In genomic region chr13:110907319-110907955, GRCm38 (mm10) we compare ENCODE assay signal across 8 mouse cellular contexts.
DNase-seq lines count a peak whose midpoint lies in the region; ATAC-seq and TF ChIP-seq lines count a peak whose summit lies in the region.

No protein-coding gene starts in this region.

- H3K27me3 ChIP-seq in kidney, adult 2 months (replicated peaks; ENCODE audit: control insufficient read depth, insufficient read depth, low read length): no peaks in the 10 kb centered on the region
- no peaks in the 10 kb centered on the region for H3K27me3 ChIP-seq in forebrain, embryonic 12.5 days
- H3K27me3 ChIP-seq in forebrain, embryonic 10.5 days (ENCODE audit: poor library complexity, severe bottlenecking): no peaks in the 10 kb centered on the region

- no peaks in the 10 kb centered on the region for H3K36me3 ChIP-seq in kidney, adult 2 months (ENCODE audit: control insufficient read depth, insufficient read depth, low read length)
- no peaks in the 10 kb centered on the region for H3K36me3 ChIP-seq in forebrain, embryonic 12.5 days (replicated peaks)
- no peaks in the 10 kb centered on the region for H3K36me3 ChIP-seq in forebrain, embryonic 10.5 days (replicated peaks)

- intact Hi-C loops in left cerebral cortex, postnatal 4 days (cut with DNase I): no loop called here

- H3K27ac ChIP-seq in kidney, adult 2 months (ENCODE audit: insufficient read depth, low read depth, low read length): no peak overlapping the region
- H3K27ac ChIP-seq in forebrain, embryonic 12.5 days: no peak overlapping the region
- H3K27ac ChIP-seq in forebrain, embryonic 10.5 days: no peak overlapping the region

- H3K9me3 ChIP-seq in forebrain, embryonic 12.5 days: no peaks in the 10 kb centered on the region
- no peaks in the 10 kb centered on the region for H3K9me3 ChIP-seq in forebrain, embryonic 10.5 days

- TF ChIP-seq POLR2A in kidney, adult 2 months (IDR thresholded peaks at IDR 0.05; ENCODE audit: low read depth, low read length): no peak

- TF ChIP-seq CTCF in kidney, adult 2 months (conservative IDR thresholded peaks at IDR 0.05; ENCODE audit: insufficient read depth, insufficient read length, low read depth, low read length): no peak

- 30% methylated on average over 6 of the region's 6 CpGs for WGBS in kidney, adult 2 months
- 74% methylated on average over 6 of the region's 6 CpGs for WGBS in forebrain, embryonic 12.5 days
- 66% methylated on average over 6 of the region's 6 CpGs for WGBS in forebrain, embryonic 10.5 days

- peaks cover 3% of the 10 kb centered on the region; the same call in 1 of the 2 replicates for H3K4me1 ChIP-seq in kidney, adult 2 months (ENCODE audit: control insufficient read depth, insufficient read depth, low read length)
- H3K4me1 ChIP-seq in forebrain, embryonic 12.5 days: no peaks in the 10 kb centered on the region; the same call in 1 of the 2 replicates
- H3K4me1 ChIP-seq in forebrain, embryonic 10.5 days: peaks cover 12% of the 10 kb centered on the region

- H3K9ac ChIP-seq in forebrain, embryonic 12.5 days: no peak overlapping the region

- no peak overlapping the region for H3K4me3 ChIP-seq in kidney, adult 2 months (ENCODE audit: insufficient read depth, low read depth, low read length)
- no peak overlapping the region for H3K4me3 ChIP-seq in forebrain, embryonic 12.5 days (replicated peaks)
- no peak overlapping the region for H3K4me3 ChIP-seq in forebrain, embryonic 10.5 days

- H3K4me2 ChIP-seq in forebrain, embryonic 12.5 days: no peak overlapping the region

- peak; percentile 10 for DNase-seq in left cerebral cortex, postnatal 4 days
- DNase-seq in left cerebral cortex, adult 11 months (ENCODE audit: low spot score): no peak
- peak; percentile 62 for DNase-seq in forelimb bud, embryonic 11.5 days (ENCODE audit: low read depth, low spot score)
- peak; percentile 77 for DNase-seq in kidney, adult 2 months
- peak; percentile 59 for DNase-seq in lung, postnatal 25 days (ENCODE audit: low spot score)
- no peak for DNase-seq in right cerebral cortex, postnatal 36 days (ENCODE audit: low spot score in 2 of 2)
- no peak for DNase-seq in forebrain, embryonic 10.5 days (ENCODE audit: extremely low spot score, low spot score)

- ATAC-seq in forebrain, embryonic 12.5 days (ENCODE audit: low FRiP score): no peak

Comparison
In these comparisons a context has a peak if more than half of its experiments do, and no peak if none do; other contexts are left out.
1. DNase-seq: peak in left cerebral cortex, postnatal 4 days (single experiment), forelimb bud, embryonic 11.5 days (single experiment), kidney, adult 2 months (single experiment) and lung, postnatal 25 days (single experiment); none in left cerebral cortex, adult 11 months (single experiment), right cerebral cortex, postnatal 36 days (0 of 2) and forebrain, embryonic 10.5 days (single experiment).